Mouse (Mus musculus): ENCODE results near the gene Mrpl54.

GRCm38 (mm10) chr10:81313581-81313980 is 46.8 kb upstream of the Mrpl54 start:
- TF ChIP-seq CTCF (IDR thresholded peaks at IDR 0.05; ENCODE audit: extremely low read depth, insufficient read length, insufficient replicate concordance, low read depth, low read length) (no peak), POLR2A (IDR thresholded peaks at IDR 0.05; ENCODE audit: low read depth, low read length) (no peak)

Measured in small intestine, adult 2 months (tissue).